Mouse (Mus musculus) lung, adult 2 months (tissue): ENCODE measurements around the gene Kdm2b.

Experiments
- CTCF ChIP-seq: fragments of 200-500 bp; IDR thresholded peaks from 2 replicates; pipeline ENCODE4 v1.5.1; 2011; ENCODE audit warnings: mild to moderate bottlenecking, low read length, control low read depth; ENCODE audit not compliant: insufficient read depth
- POLR2A ChIP-seq: fragments of 200-500 bp; IDR thresholded peaks from 2 replicates; pipeline ENCODE4 v1.6.1; 2011; ENCODE audit warnings: low read depth, mild to moderate bottlenecking, control low read depth, low read length, borderline replicate concordance; ENCODE audit errors: extremely low read depth

DNA sequence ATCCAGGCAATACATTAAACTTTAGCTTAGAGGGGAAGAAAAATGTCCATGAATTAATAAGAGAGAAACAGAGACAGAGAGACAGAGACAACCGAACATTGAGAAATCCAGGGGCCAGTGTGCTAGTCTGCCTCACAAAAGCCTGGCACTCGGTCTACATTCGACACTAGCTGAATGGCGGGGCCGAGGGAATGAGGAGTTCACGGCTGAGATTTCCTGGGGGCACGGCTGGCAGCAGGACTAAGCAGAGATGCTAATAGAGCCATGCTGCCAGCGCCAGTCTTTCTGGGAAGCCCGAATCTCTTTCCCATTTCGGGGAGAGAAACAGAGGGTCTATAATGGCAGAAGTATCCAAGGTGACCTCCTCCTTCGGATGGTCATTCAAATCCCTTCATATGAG lies 30.2 kb downstream of the Kdm2b start:
- no peak for TF ChIP-seq CTCF
- no peak for TF ChIP-seq POLR2A
